Mouse (Mus musculus) B cell, adult (primary cell): ENCODE measurements around the gene Clstn2. TPM values are rescaled to one million over a fixed set of nuclear protein-coding genes. Genes with fewer than 3 reads are reported as not detected.

Source experiments
- total RNA-seq: library from RNA; stranded (reverse); gene quantifications from 4 replicates; pipeline ENCODE4 v1.2.4, GENCODE M21; 2023; ENCODE audit not compliant: inconsistent age

Clstn2 gene
- not detected in 4 replicates for total RNA-seq

GRCm38 (mm10) chr9:98032573-98033272 is at the start of gene Clstn2:
Gene Clstn2 (minus strand): TSS chr9:98033181.

